Mouse (Mus musculus): Measurements from ENCODE around the gene Olfr95. TPM values are rescaled to one million over a fixed set of nuclear protein-coding genes. Genes with fewer than 3 reads are reported as not detected.

Gene Olfr95
- polyA plus RNA-seq (2017; shearing (Covaris generic)) = not detected

GRCm38 (mm10) chr17:37213018-37213417 is at the start of gene Olfr95:
Gene Olfr95, minus strand, starts transcription at chr17:37213118.

GRCm38 (mm10) chr17:37237230-37237629 is 24.3 kb upstream of the Olfr95 start, which contains the start of gene Olfr97:
Gene Olfr97, minus strand, starts transcription at chr17:37237330.

GRCm38 (mm10) chr17:37219846-37220245 is 6.9 kb upstream of the Olfr95 start, which contains the start of gene Olfr96:
Gene Olfr96, plus strand, starts transcription at chr17:37220146.

GRCm38 (mm10) chr17:37200894-37201293 is 12.0 kb downstream of the Olfr95 start, which contains the start of gene Olfr94:
Gene Olfr94, minus strand, starts transcription at chr17:37200994.

GRCm38 (mm10) chr17:37193656-37194055 is 19.3 kb downstream of the Olfr95 start, which contains the start of gene Ubd:
Gene Ubd, plus strand, starts transcription at chr17:37193892.

GRCm38 (mm10) chr17:37161394-37161793 is 51.5 kb downstream of the Olfr95 start, which contains the start of gene Olfr93:
Gene Olfr93, minus strand, starts transcription at chr17:37161494.

Other genes with a start within 250 kb of the Olfr95 start
- not detected for gene 2410137M14Rik, start 231.9 kb downstream of the Olfr95 start, polyA plus RNA-seq (2017; shearing (Covaris generic))
- gene H2-M5, start 223.6 kb downstream of the Olfr95 start, polyA plus RNA-seq (2017; shearing (Covaris generic)) = not detected
- not detected for gene Zfp57, start 212.0 kb downstream of the Olfr95 start, polyA plus RNA-seq (2017; shearing (Covaris generic))
- not detected for gene Mog, start 189.7 kb downstream of the Olfr95 start, polyA plus RNA-seq (2017; shearing (Covaris generic))
- gene Gabbr1, start 167.2 kb downstream of the Olfr95 start, polyA plus RNA-seq (2017; shearing (Covaris generic)) = 14.8 TPM
- gene Olfr90, start 124.6 kb downstream of the Olfr95 start, polyA plus RNA-seq (2017; shearing (Covaris generic)) = not detected
- gene Olfr91, start 114.8 kb downstream of the Olfr95 start, polyA plus RNA-seq (2017; shearing (Covaris generic)) = not detected
- gene Olfr92, start 93.0 kb downstream of the Olfr95 start, polyA plus RNA-seq (2017; shearing (Covaris generic)) = not detected
- not detected for gene Olfr93, start 51.6 kb downstream of the Olfr95 start, polyA plus RNA-seq (2017; shearing (Covaris generic))
- not detected for gene Ubd, start 19.2 kb downstream of the Olfr95 start, polyA plus RNA-seq (2017; shearing (Covaris generic))
- gene Olfr94, start 12.1 kb downstream of the Olfr95 start, polyA plus RNA-seq (2017; shearing (Covaris generic)) = not detected
- gene Olfr96, start 7.0 kb upstream of the Olfr95 start, polyA plus RNA-seq (2017; shearing (Covaris generic)) = not detected
- gene Olfr97, start 24.2 kb upstream of the Olfr95 start, polyA plus RNA-seq (2017; shearing (Covaris generic)) = not detected
- not detected for gene Olfr98, start 50.6 kb upstream of the Olfr95 start, polyA plus RNA-seq (2017; shearing (Covaris generic))
- 86.2 TPM for gene H2-M3, start 57.1 kb upstream of the Olfr95 start, polyA plus RNA-seq (2017; shearing (Covaris generic))
- 2.2 TPM for gene Olfr99, start 70.3 kb upstream of the Olfr95 start, polyA plus RNA-seq (2017; shearing (Covaris generic))
- gene Olfr101, start 91.2 kb upstream of the Olfr95 start, polyA plus RNA-seq (2017; shearing (Covaris generic)) = not detected
- gene Olfr102, start 103.9 kb upstream of the Olfr95 start, polyA plus RNA-seq (2017; shearing (Covaris generic)) = not detected
- gene Olfr103, start 126.6 kb upstream of the Olfr95 start, polyA plus RNA-seq (2017; shearing (Covaris generic)) = not detected
- not detected for gene Olfr104-ps, start 146.5 kb upstream of the Olfr95 start, polyA plus RNA-seq (2017; shearing (Covaris generic))
- not detected for gene Olfr105-ps, start 165.9 kb upstream of the Olfr95 start, polyA plus RNA-seq (2017; shearing (Covaris generic))
- gene Olfr106-ps, start 177.3 kb upstream of the Olfr95 start, polyA plus RNA-seq (2017; shearing (Covaris generic)) = not detected
- gene Olfr107, start 186.1 kb upstream of the Olfr95 start, polyA plus RNA-seq (2017; shearing (Covaris generic)) = not detected
- gene Olfr108, start 232.4 kb upstream of the Olfr95 start, polyA plus RNA-seq (2017; shearing (Covaris generic)) = not detected
- gene Olfr109, start 245.8 kb upstream of the Olfr95 start, polyA plus RNA-seq (2017; shearing (Covaris generic)) = 0.10 TPM